Mouse (Mus musculus): ENCODE results near the gene Vmn2r70.

Gene Vmn2r70

DNA sequence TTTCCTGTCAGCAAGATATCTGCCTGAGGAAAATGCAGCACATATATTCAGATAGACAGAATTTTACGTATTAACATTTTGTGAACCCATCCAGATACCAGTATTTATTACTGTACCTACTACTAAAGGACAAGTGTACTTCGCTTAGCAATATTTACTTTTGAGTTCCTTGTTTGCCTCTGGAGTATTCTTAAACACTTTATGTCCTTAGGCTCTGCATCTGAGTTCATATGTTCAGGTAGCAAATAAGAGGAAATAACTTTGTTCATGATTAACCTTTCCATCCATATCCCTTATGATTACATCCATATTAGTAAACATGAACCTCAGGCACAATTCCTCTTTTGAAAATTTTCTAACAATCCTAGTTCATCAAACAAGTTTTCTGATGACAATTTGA lies at the start of gene Vmn2r70:
Gene Vmn2r70 (minus strand): TSS at position 101 of the 400 bp plus-strand sequence.
- DNase-seq (ENCODE audit: low spot score) = no peak

DNA sequence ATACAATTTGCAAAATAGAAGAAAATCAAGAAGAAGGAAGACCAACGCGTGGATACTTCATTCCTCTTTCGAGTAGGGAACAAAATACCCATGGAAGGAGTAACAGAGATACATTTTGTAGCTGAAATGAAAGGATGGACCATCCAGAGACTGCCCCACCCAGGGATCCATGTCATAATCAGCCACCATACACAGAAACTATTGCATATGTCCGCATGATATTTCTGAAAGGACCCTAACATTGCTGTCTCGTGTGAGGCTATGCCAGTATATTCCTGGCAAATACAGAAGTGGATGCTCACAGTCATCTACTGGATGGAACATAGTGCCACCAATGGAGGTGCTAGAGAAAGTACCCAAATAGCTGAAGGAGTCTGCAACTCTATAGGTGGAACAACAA lies 6.2 kb downstream of the Vmn2r70 start, which contains the start of gene Vmn2r71:
Gene Vmn2r71 (plus strand): TSS at position 301 of the 400 bp plus-strand sequence.
- DNase-seq (ENCODE audit: low spot score) = no peak

DNA sequence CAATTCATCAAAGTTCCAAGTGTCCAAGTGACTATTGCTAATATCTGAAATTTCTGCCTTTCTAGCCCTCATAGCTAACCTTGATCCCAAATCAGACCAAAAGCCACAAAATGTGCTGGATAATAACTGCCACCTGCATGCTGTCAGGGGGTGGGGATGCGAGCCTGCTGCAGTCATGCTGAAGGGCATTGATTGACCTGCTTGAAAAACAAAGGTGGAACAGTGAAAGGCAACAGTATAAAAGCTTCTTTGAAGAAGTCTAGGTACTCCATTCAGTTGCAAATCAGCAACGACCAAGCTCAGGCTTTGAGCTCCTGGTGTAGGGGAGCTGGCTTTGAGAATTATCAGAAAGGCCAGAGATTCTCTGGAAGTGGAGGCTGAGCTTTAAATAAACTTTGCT lies 25.9 kb downstream of the Vmn2r70 start:
- no peak for DNase-seq (ENCODE audit: low spot score)

DNA sequence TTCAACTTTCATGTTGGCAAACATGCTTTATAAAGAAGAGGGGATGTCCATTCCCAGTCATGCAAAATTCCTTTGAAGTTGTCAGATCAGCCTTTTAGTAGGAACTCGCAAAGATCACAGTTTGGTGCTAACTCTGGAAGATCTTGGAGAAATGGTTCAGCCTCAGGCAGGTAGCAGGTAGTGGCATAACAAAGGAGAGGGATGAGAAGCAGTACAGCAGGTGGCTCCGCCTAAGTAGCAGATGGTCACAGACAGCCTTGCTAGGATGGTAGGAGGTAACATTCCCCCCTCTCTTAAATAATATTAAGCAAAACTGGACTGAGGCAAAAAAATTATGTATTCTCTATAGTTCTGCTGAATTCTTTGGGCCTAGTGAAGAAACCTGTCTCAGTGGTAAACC lies 26.9 kb downstream of the Vmn2r70 start:
- DNase-seq (ENCODE audit: low spot score) = no peak

Measured in urinary bladder, postnatal 25 days (tissue).